Mouse (Mus musculus): ENCODE results near the gene Gm10295. TPM values are rescaled to one million over a fixed set of nuclear protein-coding genes. Genes with fewer than 3 reads are reported as not detected.

The Gm10295 gene
- polyA plus RNA-seq, 1 experiment from 2014 or later = not detected

GRCm38 (mm10) chr7:71313148-71313765 is 38.0 kb downstream of the Gm10295 start:
- Histone ChIP-seq H3K4me2 (no peak overlapping the region), H3K9me3 (no peaks in the 10 kb centered on the region), H3K27ac (no peak overlapping the region), H3K9ac (no peak overlapping the region), H3K27me3 (replicated peaks) (no peaks in the 10 kb centered on the region), H3K4me1 (no peaks in the 10 kb centered on the region), H3K4me3 (no peak overlapping the region), H3K36me3 (replicated peaks) (no peaks in the 10 kb centered on the region)
- no peak for ATAC-seq (replicated peaks)
- 83% methylated on average over 7 of the region's 7 CpGs for WGBS

GRCm38 (mm10) chr7:71312375-71312774 is 38.9 kb downstream of the Gm10295 start:
- no peaks in the 10 kb centered on the region for H3K36me3 ChIP-seq (replicated peaks)
- no peak for ATAC-seq (replicated peaks)
- H3K9me3 ChIP-seq = no peaks in the 10 kb centered on the region
- H3K9ac ChIP-seq = no peak overlapping the region
- 0 out of 2 replicates have a peak, but pooled peaks cover 3% of the 10 kb centered on the region for H3K4me1 ChIP-seq
- 78% methylated on average over 3 of the region's 3 CpGs for WGBS
- no peak overlapping the region for H3K4me2 ChIP-seq
- H3K27ac ChIP-seq = no peak overlapping the region
- no peaks in the 10 kb centered on the region for H3K27me3 ChIP-seq (replicated peaks)
- no peak overlapping the region for H3K4me3 ChIP-seq

GRCm38 (mm10) chr7:71311411-71311810 is 39.9 kb downstream of the Gm10295 start:
- WGBS = 74% methylated on average over 11 of the region's 11 CpGs
- no peak for ATAC-seq (replicated peaks)
- 0 out of 2 replicates have a peak, but pooled peaks cover 4% of the 10 kb centered on the region for H3K4me1 ChIP-seq
- no peaks in the 10 kb centered on the region for H3K9me3 ChIP-seq
- H3K4me3 ChIP-seq = no peak overlapping the region
- no peak overlapping the region for H3K4me2 ChIP-seq
- H3K27me3 ChIP-seq (replicated peaks) = no peaks in the 10 kb centered on the region
- no peak overlapping the region for H3K27ac ChIP-seq
- no peaks in the 10 kb centered on the region for H3K36me3 ChIP-seq (replicated peaks)
- H3K9ac ChIP-seq = no peak overlapping the region

GRCm38 (mm10) chr7:71308051-71308450 is 43.2 kb downstream of the Gm10295 start:
- Histone ChIP-seq H3K27ac (no peak overlapping the region), H3K27me3 (replicated peaks) (no peaks in the 10 kb centered on the region), H3K9me3 (no peaks in the 10 kb centered on the region), H3K9ac (no peak overlapping the region), H3K4me3 (no peak overlapping the region), H3K4me1 (0 out of 2 replicates have a peak, but pooled peaks cover 4% of the 10 kb centered on the region), H3K4me2 (no peak overlapping the region), H3K36me3 (replicated peaks) (no peaks in the 10 kb centered on the region)
- 76% methylated on average over 8 of the region's 8 CpGs for WGBS
- no peak for ATAC-seq (replicated peaks)

- H3K9me3 ChIP-seq = no peaks in the 10 kb centered on the region
- 74% methylated on average over 4 of the region's 4 CpGs for WGBS
- H3K4me1 ChIP-seq = 0 out of 2 replicates have a peak, but pooled peaks cover 4% of the 10 kb centered on the region
- H3K4me2 ChIP-seq = no peak overlapping the region
- H3K9ac ChIP-seq = no peak overlapping the region
- ATAC-seq (replicated peaks) = no peak
- no peak overlapping the region for H3K27ac ChIP-seq
- no peak overlapping the region for H3K4me3 ChIP-seq
- H3K36me3 ChIP-seq (replicated peaks) = no peaks in the 10 kb centered on the region
- no peaks in the 10 kb centered on the region for H3K27me3 ChIP-seq (replicated peaks)
Measured at GRCm38 (mm10) chr7:71302714-71303113, 48.6 kb downstream of the Gm10295 start.

Measured in midbrain, embryonic 15.5 days (tissue).